Mouse (Mus musculus): ENCODE measurements around the gene Zfp30.

GRCm38 (mm10) chr7:29764702-29765101, 19.1 kb upstream of the Zfp30 start:
- TF ChIP-seq CTCF (conservative IDR thresholded peaks at IDR 0.05; ENCODE audit: low read length) = no peak
- TF ChIP-seq POU5F1 (IDR thresholded peaks at IDR 0.05; ENCODE audit: borderline replicate concordance, low read length) = no peak
- TF ChIP-seq NANOG (IDR thresholded peaks at IDR 0.05; ENCODE audit: borderline replicate concordance, low read length) = no peak

Data from E14TG2a.4 (cell line).